Mouse (Mus musculus): ENCODE data around the gene Amacr.

The Amacr gene

DNA sequence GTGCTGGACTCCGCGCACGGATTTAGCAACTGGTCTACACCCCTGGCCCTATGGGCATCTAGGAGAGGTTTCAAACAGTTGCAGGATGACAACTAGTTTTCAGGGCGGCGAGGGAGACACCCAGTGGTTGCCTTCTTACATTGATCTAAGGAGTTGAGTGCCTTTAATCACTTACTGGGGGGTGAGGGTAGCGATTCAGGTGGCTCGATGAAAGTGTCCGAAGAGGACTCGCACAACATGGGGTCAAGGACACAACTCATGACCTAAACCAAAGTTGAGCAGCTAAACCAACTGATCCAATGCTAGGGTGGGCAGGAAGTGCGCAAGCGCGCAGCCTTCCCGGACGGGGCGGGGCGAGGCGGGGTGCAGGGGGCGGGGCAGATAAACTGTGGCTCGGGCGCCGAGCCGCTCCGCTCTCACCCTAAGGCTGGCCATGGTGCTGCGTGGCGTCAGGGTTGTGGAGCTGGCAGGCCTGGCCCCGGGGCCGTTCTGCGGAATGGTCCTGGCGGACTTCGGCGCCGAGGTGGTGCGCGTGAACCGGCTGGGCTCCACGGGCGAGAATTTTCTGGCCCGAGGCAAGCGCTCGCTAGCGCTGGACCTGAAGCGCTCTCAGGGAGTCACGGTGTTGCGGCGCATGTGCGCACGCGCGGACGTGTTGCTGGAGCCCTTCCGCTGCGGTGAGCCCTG is at the start of gene Amacr:
Gene Amacr (plus strand): TSS at position 380 of the 687 bp plus-strand sequence.
- under 1% methylated on average over 52 of the region's 52 CpGs for WGBS

DNA sequence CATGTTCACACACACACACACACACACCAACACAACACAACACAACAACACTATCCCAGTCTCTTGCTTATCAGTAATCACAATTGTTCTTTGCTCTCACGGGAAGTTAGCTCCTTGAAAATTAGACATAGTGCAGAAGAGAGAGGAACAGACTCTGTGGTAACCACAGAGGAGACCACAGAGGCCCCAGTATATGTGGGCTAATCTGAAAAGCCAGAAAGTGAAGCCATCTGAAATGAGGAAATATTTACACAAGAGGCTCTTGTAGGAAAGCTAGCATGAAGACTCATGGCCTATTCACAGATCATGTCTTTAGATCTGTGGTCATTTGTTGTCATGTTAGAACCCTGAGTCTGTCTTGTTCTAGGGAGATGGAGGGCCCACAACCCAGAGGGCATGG is 47.6 kb upstream of the Amacr start:
- 77% methylated on average over 1 of the region's 1 CpGs for WGBS

DNA sequence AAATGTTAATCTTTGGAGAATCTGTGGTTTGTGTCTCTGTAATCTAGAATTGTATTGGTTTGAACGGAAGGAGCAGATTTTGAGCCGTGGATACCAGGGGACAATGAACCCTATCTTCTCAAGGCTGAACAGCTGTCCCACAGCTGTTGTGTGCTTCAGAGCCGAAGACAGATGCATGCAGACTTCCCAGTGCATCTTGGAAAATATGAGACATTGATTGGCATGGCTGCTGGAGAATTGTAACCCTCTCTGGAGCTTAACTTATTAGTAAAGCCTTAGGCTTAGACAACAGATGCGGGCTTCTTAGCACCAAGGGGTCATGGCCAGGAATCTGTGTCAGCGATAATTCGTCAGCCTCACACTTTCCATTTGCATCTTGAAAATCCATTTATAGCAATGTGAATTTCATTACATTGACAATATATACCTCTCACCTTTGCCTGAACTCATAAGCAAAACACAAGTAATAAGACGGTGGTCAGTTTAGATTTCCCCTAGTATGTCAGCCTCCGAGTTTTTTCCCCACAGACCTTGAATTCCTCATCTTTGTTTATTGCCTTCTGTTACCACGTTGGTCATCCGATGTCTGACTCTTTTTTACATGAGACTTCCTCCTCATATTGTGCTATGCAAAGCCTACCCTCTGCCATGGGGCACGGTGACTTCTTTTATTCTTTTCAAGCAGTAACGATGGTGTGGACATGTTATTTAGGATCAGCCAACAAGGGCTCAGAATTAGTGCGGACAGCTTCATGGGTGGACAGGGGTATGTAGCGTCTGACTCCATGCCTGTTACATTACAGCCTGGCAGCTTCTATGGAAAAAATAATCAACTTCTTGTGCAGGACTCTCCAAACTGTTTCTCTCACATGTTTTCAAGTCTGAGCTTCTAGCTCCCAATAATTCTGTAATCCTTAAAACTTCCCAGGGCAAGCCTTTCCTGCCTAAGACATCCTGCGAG is 41.1 kb upstream of the Amacr start:
- 84% methylated on average over 15 of the region's 15 CpGs for WGBS

DNA sequence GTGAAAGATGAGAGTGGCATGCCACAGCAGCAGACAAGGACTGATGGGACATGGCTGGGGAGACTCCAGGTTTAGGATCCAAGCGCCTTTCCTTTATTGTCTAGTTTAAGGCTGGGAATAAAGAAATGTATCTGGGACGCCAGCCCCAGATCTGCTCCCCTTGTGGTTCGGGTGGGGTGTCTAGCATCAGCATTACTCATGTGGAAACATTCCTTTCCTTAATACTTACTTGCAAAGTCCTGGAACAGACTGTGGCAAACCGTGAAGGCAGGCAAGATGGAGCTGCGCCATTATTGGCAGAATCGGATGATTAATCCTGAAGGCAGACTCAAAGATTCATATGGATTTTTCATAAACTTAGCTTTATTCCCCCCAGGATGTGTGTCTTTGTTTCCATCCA is 39.7 kb upstream of the Amacr start:
- WGBS, result 80% methylated on average over 6 of the region's 6 CpGs

DNA sequence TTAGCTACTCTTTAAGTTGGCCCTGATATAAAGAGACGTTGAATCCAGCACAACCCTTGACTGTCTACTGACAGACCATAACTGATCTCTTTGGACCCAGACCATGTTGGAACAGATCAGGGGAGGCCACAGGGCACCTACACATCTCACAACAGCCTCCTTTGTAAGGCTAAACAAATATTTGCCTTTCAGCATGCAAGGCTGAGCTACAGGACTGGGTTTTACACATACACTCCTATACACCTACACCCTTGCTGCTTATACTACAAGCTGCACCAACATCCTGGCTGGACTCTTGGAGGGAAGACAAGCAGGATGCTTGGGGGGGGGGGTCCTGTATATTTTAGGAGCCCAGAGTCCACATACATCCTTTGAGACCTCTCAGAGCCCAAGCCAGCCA is 33.7 kb upstream of the Amacr start:
- 71% methylated on average over 1 of the region's 1 CpGs for WGBS

DNA sequence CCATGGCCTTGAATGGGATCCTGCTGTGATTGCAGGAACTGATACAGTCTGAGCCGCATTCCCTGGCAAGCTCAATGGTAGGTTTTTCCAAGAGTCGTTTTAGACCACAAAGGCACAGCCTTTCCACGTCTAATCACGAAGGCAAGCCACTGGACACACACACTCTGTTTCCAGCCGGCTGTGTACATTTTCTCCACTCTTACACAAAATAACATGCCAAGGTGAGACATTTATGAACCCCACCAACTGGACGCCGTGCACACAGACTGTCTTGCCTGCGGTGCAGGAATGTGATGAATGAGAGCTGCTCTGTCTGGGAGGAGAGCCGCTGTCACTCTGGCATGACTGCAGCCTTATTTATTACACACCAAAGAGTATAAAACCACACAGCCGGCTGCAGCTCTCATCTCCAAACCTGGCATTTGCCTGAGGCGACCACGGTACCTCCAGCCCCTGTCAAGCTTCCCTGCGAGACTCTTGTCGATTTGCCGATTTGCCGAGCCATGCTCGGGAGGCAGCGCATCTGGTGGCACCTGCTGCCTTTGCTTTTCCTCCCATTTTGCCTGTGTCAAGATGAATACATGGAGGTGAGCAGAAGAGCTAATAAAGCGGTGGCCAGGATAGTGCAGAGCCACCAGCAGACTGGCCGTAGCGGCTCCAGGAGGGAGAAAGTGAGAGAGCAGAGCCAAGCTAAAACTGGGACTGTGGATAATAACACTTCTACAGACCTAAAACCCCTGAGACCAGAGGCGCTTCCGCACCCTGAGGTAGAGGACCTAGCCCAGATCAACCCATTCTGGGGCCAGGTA is 29.4 kb upstream of the Amacr start, which contains the start of gene C1qtnf3:
Gene C1qtnf3 (plus strand): TSS at position 382 of the 809 bp plus-strand sequence.
- 79% methylated on average over 23 of the region's 23 CpGs for WGBS

DNA sequence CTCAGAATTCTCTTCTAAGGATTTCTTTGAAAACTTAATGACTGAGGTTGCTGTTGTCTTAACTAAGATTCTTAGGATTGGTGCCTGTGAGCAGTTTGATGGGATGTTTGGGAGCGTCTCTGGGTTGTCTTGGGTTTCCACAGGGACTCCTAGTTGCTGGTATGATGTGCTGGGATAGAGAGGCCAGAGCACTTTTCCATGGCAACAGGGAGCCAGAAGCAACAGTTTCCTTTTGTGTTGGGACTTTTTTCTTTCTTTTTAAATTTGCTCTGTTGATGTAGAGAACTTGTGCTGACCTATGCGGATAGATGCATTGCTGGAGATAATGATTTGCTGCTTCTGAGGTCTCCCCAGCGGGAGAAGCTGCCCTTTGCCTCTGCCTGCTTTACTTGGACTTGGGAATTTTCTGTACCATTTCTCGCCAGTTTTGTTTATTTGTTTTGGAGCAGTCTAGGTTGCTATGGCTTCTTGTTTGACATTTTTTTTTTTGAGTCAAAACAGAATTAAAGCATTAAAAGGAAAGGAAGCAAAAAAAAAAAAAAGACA is 28.7 kb upstream of the Amacr start:
- WGBS, result 67% methylated on average over 4 of the region's 4 CpGs

DNA sequence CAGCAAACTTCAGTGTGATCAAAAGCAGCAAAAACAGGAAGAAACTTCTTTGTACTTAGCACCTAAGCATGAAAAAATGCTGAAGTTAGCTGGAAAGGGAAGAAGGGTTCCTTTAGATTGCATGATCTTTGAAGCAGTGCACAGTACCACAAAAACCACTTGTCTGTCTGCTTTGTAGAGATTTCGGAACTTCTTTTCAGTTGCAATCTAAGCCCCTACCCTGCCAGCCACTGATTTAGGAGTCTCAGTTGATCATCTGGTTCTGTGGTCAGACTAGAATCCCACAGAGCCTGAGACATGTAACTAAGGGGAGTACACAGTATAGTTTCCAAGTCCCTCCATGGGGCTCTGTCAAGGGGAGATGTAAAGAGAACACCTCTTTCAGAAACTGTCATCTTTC is 28.1 kb upstream of the Amacr start:
- WGBS, result 61% methylated on average over 1 of the region's 1 CpGs

DNA sequence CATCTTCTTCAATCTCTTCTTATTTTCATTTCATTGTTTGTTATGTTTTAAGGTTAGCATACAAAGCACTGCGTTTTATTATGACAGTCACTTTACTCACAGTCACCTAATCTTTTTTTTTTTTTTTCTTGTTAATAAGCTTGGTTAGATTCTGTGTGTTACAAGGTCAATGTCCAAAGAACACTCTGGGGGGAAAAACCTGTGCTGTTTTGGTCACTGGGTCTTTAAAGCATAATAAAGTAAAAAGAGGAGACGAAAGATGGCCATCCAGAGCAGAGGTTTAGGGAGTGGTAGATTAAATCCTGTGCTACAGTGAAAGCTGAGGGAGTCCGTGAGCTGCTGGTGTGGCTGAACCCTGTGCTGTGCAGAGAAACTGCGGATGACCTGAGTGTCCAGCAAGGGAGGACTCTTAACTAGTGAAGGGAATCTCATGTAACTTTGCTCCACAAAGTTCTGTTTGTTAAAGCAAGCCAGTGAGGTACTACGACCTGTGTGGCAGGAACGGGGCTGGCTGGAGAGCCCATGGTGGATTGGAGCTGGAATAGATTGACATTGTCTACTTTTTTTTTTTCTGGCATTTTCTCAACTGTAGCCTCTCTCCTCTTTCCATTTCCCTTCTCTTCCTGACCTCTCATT is 27.1 kb upstream of the Amacr start:
- WGBS, result 92% methylated on average over 6 of the region's 6 CpGs

DNA sequence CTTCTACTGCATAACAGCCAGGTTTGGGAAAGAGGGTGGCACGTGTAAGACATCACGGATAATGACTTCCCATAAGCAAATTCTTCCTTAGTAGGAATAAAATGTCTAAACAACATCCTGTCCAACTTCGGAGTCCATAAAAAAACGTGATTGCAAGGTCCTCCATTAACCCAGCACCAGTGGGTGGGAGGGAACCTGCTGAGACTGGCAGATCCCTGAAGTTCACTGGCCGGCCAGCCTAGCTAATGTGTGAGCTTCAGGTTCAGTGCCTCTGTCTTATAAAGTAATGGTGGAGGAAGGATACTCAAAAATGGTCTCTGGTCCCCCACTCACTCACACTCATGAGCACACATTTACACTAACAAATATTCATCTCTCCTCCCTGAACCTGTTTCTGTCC is 26.4 kb upstream of the Amacr start:
- 67% methylated on average over 5 of the region's 5 CpGs for WGBS

DNA sequence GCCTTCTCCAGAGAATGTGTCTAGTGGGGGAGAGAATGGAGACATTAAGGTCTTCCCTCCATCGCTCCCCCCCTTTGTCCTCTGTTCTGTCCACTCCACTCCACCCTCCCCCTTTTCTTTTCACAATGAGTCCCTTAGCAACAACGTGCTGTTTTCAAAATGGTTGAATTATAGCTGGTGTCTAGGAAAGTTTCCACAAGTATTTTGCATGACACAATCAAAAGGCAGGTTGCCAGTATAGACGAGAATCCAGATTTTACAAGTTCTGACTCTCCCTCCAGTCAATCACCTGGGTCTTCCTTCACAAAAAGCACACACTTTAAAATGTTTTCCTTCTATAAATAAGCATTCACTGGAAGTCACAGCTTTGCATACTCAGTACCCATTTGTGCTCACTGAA is 24.9 kb upstream of the Amacr start:
- 45% methylated on average over 3 of the region's 3 CpGs for WGBS

DNA sequence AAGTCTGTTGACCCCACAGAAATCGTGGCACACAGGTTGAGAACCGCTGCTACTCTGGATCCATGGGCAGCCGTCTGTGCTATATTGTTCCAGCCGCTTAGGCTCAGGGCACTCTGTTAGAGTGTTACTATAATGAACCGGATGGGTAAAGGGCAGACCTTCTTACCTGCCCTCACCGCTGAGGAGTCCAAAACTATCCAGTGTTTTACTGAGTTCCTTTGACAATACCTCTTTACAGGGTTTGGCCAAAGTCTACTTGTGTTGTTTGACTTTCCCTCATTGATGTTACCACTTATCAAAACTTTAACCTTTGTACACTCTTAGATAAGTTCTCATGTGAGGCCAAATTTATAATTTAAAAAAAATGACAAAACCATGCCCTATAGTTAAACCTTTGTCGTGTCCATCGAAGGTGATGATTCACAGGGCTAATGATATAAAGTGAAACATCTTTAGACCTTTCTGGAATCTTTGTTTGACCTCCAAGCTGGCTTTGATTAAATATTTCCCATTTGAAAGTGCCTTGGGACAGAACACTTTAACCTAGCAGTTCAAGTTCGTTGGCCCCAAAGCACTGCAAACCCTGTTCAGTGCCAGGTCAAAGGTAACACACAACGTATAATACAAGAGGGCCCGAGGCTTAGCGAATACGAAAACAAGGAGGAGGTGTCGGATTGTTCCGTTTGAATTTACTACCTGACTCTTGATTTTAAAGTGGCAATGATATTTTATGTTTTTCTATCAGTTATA is 22.1 kb upstream of the Amacr start:
- 92% methylated on average over 15 of the region's 15 CpGs for WGBS

DNA sequence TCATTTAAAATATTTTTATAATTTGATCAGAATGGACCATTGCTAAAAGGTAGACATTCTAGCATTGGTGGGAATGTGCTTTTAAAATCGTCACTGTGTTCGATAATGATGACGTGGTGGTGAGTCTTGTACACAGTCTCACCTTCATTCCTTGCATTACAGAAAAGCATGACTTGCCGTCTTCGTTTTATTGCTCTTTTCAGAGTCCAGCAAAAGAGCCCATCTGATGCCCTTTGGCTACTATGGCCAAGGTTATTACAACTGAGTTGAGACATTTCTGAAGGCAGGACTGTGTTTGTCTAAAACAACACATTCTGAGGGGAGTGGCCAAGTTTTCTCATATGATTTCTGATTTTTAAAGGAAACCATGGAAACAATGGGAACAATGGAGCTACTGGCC is 21.3 kb upstream of the Amacr start:
- WGBS, result 93% methylated on average over 5 of the region's 5 CpGs

DNA sequence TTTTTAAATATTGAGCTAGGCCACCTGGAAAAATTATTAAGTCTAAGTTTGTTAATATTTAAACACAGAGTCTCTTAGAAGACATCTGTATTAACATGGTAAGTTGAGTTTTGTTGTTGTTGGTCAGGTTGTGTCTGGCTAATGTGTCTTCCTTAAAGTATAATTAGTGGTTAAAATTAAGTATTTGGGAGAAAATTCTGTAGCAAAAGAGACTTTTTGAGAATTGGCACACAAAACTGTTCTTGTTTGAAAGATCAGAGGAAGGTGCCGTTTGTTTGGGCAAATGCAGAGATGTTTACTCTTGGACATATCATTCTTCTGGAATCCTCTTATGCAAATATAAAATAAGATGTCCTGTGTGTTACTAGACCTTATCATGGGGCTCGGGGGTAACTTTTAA is 19.0 kb upstream of the Amacr start:
- WGBS, result 91% methylated on average over 2 of the region's 2 CpGs

DNA sequence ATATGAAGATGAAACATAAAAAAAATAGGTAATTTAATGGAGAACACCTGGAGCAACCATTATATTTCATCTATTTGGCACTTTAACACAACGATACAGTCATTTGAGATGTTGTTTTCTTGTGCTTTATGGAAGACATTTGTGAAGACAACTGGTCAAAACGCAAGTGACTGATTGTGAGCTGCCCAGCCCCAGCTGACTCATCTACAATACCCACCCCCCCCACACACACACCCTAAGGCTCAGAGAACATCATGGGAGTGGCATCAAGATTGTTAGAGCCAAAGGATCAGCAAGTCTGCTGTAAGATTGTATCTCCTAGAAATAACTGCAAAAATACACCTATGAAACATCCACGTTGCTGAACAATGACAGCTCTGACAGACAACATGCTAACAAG is 12.1 kb upstream of the Amacr start:
- WGBS, result 70% methylated on average over 3 of the region's 3 CpGs

DNA sequence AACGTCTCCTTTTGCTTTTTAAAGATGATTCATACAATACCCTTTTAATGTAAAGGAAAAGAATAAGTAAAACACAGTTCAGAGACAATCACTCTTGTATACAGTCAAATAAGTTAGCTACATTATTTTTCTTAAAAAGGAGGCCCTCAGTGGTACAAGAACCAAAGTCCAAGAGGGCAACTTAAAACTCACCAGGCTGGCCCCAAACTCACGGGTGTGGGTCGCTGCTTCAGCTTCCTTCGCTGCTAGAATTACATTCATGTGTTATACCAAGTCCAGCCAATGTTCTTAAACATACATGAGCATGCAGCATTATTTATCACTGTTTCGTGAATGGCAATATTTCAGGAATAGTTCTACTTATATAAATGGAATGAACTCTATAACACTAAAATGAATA is 10.8 kb upstream of the Amacr start:
- WGBS, result 91% methylated on average over 5 of the region's 5 CpGs

DNA sequence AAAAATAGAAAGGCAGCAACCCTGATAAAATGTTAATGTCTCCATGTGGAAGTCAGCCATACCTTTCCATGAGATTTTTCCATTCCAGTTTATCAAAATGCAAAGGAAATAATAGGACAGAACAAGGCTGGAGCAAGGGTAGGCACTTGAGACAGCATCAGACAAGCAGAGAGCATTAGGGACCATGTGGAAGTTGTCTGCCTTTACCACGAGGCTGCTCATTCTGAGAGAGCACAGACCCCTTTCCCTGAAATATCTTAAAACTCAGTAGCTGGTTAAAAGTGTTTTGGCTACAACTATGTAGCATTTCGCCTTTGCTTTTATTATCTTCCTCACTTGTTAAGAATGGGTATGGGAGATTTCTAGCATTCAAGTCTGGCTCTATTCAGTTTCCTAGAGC is 844 bp upstream of the Amacr start:
- WGBS, result 58% methylated on average over 2 of the region's 2 CpGs

DNA sequence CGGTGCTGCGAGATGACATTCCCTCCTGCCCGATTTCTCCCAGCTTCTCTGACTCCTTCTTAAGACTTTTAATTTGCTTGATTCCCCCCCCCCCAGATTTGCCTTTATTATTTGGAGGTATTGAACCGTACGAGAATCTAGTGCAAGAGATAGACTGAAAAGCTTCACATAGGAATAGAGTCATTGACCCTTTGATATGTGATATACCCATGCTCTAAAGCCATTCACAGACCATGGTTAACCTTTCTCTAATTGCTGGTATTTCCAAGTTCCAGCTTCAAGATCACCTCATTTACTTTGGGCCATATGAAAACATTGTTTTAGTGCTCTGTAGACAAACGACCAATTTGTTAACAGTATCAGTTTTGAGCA is 494 bp downstream of the Amacr start:
- 3% methylated on average over 6 of the region's 6 CpGs for WGBS

DNA sequence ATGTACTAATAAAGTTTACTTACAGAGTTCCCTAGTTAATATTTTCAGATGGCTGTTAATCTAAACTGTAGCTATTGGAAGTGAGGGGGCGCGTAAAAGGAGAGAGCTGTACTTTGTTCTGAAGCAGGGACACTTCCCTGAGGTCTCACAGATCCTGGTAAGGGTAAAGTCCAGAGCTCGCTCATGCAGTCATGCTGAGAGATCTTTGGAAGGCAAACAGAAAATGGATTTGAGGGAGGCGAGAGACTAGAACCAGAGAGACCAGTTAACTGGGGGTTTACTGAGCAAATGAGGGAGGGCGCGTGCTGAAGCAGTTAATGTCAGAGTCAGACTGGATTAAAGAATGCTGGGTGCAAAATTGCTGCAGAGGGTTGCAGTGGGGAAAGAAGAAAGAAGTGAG is 4.2 kb downstream of the Amacr start:
- WGBS, result 94% methylated on average over 6 of the region's 6 CpGs

DNA sequence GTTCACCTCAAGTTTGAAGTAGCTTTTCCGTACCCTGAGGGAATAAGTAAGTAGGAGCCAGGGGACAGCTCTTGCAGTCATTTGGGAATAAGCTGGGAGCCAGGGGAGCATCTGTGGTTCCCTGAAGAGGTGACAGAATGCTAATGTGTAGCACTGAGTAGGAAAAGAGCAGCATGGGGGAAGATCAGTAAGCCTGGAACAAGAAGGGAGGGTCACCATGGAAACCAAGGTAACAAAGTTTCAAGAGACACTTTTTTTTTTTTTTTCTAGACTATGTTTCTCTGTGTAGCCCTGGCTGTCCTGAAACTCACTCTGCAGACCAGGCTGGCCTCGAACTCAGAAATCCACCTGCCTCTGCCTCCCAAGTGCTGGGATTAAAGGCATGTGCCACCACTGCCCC is 4.9 kb downstream of the Amacr start:
- WGBS, result 74% methylated on average over 2 of the region's 2 CpGs

DNA sequence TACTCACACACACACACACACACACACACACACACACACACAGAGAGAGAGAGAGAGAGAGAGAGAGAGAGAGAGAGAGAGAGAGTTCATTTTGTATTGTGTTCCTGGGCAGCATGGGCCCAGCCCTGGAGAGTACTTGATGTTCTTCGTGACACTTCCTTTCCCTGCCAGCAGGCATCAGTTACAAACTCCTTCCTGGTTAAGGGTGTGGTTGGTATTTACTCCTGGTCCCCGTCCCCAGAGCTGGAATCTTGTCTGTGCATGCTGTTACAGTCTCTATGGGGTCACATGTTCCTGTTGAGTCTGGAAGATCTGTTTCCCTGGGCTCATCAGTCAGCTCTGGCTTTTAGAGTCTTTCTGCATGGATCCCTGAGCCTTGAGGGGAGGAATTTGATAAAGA is 8.9 kb downstream of the Amacr start:
- WGBS, result 58% methylated on average over 2 of the region's 2 CpGs
